Mouse (Mus musculus): Measurements from ENCODE around the gene Gemin7. TPM values are rescaled to one million over a fixed set of nuclear protein-coding genes. Genes with fewer than 3 reads are reported as not detected.

Gemin7 gene
- polyA plus RNA-seq, 2 experiments: 34.8 to 83.1 TPM

DNA sequence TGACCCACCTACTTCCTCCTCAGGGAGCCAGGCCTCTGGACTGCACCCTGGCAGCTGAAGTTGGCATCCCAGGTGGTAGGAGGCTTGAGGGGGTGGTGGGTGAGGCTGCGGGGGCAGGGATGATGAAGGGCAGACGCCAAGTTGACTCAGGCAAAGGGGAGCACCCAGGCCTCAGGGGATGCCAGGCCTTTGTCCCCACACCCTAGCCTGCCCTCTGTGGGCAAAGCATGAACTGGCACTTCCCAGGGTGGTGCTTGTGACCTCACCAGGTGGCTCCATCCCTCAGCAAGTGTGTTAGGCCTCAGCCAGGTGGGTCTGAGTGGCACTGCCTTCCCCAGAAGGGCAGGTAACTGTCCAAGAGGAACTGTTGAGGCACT is 52.3 kb downstream of the Gemin7 start:
- Histone ChIP-seq H3K9ac (replicated peaks) (no peak overlapping the region), H3K4me3 (ENCODE audit: insufficient read depth in 1 of 2, low read depth in 2 of 2, low read length in 2 of 2) (no peak overlapping the region), H3K36me3 (replicated peaks; ENCODE audit: control insufficient read depth, insufficient read depth, low read depth) (peaks cover 3% of the 10 kb centered on the region; the same call in 1 of the 2 replicates), H3K4me1 (replicated peaks; ENCODE audit: control insufficient read depth in 2 of 2, insufficient read depth in 2 of 2, low read length in 1 of 2) (no peaks in the 10 kb centered on the region), H3K4me2 (ENCODE audit: low read depth) (no peak overlapping the region), H3K27ac (no peak overlapping the region), H3K27me3 (ENCODE audit: control insufficient read depth, insufficient read depth, low read length) (peaks cover 52% of the 10 kb centered on the region), H3K9me3 (ENCODE audit: control insufficient read depth, low read length) (no peaks in the 10 kb centered on the region)
- WGBS (ENCODE audit: insufficient replicate concordance): 54% methylated on average over 2 of the region's 2 CpGs
- ATAC-seq (ENCODE audit: insufficient read depth): no peak
- TF ChIP-seq EP300 (IDR thresholded peaks at IDR 0.05; ENCODE audit: low read depth) (no peak), CTCF (IDR thresholded peaks at IDR 0.05; ENCODE audit: low read depth) (no peak)
- no peak for DNase-seq (ENCODE audit: low read depth in 3 of 3, low spot score in 3 of 3)

DNA sequence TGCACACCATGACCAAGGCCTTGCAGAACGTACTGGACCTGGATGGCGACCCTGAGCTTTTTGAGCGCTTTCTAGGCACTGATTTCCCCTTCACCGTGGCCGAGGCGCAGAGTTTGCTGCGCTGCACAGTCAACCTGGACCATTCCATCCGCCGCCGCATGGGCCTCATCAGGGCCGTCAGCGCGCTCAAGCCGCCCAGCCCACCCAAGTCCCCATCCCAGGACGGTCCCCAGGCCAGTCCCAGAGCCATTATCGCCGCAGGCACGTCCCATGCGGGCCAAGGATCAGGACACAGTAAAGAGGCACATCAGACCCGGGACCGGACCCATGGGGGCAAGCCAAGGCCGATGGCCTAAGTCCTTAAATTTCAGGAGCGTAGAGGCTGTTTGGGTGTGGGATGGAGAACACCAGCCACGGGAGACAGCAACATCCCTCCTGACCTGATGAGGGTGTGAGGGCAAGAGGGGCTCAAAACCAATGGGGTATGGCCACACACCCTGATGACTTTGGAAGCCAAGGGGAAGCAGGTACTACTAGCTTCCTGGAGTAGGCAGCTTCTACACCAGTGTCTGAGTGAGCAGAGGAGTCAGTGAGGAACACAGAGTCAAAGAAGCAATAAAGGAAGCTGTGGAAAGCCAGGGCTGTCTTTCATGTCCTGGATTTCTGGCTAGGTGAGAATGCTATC is 52.8 kb downstream of the Gemin7 start:
- H3K4me3 ChIP-seq (ENCODE audit: insufficient read depth in 1 of 2, low read depth in 2 of 2, low read length in 2 of 2): peak overlapping the region in 1 of 2 experiments; percentile 0; a peak in 1 of 4 replicates
- no peaks in the 10 kb centered on the region for H3K4me1 ChIP-seq (replicated peaks; ENCODE audit: control insufficient read depth in 2 of 2, insufficient read depth in 2 of 2, low read length in 1 of 2)
- H3K36me3 ChIP-seq (replicated peaks; ENCODE audit: control insufficient read depth, insufficient read depth, low read depth): no peaks in the 10 kb centered on the region; the same call in 1 of the 2 replicates
- H3K4me2 ChIP-seq (ENCODE audit: low read depth): peak overlapping the region; percentile 53
- H3K27ac ChIP-seq: no peak overlapping the region
- ATAC-seq (ENCODE audit: insufficient read depth) (no peak), DNase-seq (ENCODE audit: low read depth in 3 of 3, low spot score in 3 of 3) (no peak)
- H3K9ac ChIP-seq (replicated peaks): no peak overlapping the region
- TF ChIP-seq CTCF (IDR thresholded peaks at IDR 0.05; ENCODE audit: low read depth) (no peak), EP300 (IDR thresholded peaks at IDR 0.05; ENCODE audit: low read depth) (no peak)
- WGBS (ENCODE audit: insufficient replicate concordance): 19% methylated on average over 24 of the region's 24 CpGs
- H3K27me3 ChIP-seq (ENCODE audit: control insufficient read depth, insufficient read depth, low read length): peaks cover 58% of the 10 kb centered on the region
- H3K9me3 ChIP-seq (ENCODE audit: control insufficient read depth, low read length): no peaks in the 10 kb centered on the region

DNA sequence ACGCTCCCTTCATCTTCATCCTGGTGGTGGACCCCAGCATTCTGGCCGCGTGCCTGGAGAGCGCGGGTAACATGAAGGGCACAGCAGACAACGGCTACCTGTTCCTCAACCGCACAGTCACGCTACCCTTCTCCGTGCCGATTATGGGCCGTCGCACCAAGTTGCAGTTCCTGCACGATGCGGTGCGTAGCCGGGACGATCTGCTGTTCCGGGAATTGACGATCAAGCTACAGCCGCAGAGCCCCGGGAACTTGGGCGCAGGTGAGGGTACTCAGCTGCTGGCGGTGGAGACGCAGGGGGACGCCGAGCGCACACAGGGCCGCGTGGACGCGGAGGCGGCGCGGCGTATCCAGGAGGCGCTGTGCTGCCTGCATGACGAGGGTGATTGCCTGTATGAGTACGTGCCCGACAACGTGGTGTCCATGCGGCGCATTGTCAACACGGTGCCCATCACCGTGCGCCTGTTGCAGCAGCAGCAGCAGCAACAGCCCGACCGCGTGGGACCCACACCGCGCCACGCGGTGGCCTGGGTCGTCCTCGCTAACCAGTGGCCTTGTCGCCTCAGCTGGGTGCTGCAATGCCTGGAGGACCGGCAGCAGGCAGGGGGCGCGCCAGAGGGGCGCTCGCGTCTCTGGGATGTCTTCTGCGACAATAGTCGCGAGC is 53.5 kb downstream of the Gemin7 start:
- no peak for DNase-seq (ENCODE audit: low read depth in 3 of 3, low spot score in 3 of 3)
- Histone ChIP-seq H3K4me1 (replicated peaks; ENCODE audit: control insufficient read depth in 2 of 2, insufficient read depth in 2 of 2, low read length in 1 of 2) (no peaks in the 10 kb centered on the region), H3K27me3 (ENCODE audit: control insufficient read depth, insufficient read depth, low read length) (peaks cover 64% of the 10 kb centered on the region), H3K4me3 (ENCODE audit: insufficient read depth in 1 of 2, low read depth in 2 of 2, low read length in 2 of 2) (peak overlapping the region in 1 of 2 experiments; percentile 0; a peak in 2 of 4 replicates), H3K9me3 (ENCODE audit: control insufficient read depth, low read length) (no peaks in the 10 kb centered on the region), H3K27ac (no peak overlapping the region), H3K9ac (replicated peaks) (no peak overlapping the region), H3K4me2 (ENCODE audit: low read depth) (peak overlapping the region; percentile 53), H3K36me3 (replicated peaks; ENCODE audit: control insufficient read depth, insufficient read depth, low read depth) (no peaks in the 10 kb centered on the region)
- WGBS (ENCODE audit: insufficient replicate concordance): under 1% methylated on average over 64 of the region's 64 CpGs
- TF ChIP-seq EP300 (IDR thresholded peaks at IDR 0.05; ENCODE audit: low read depth) (no peak), CTCF (IDR thresholded peaks at IDR 0.05; ENCODE audit: low read depth) (peak; percentile 67)
- ATAC-seq (ENCODE audit: insufficient read depth): no peak

DNA sequence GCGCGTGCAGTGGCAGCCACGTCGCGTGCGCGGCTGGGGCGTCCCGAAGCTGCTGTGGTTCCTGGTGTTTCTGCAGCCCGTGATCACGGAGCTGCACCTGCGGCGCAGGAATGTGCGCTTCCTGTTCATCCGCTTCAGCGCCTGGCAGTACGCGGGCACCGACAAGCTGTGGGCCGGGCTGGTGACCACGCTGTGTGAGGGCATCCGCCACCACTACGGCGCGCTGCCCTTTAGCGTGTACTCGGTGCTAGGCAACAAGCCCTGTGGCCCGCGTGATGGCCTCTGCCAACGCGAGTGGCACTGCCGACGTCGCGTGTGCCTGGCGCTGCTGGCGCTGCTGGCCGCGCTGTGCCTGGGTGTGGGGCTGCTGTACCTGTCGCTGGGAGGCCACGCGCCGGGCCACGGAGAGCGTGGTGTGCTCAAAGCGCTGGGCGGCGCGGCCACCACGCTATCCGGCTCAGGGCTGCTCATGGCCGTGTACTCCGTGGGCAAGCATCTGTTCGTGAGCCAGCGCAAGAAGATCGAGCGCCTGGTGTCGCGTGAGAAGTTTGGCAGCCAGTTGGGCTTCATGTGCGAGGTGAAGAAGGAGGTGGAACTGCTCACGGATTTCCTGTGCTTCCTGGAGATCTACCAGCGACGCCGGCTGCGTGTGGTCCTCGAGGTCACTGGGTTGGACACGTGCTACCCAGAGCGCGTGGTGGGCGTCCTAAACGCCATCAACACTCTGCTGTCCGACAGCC is 54.2 kb downstream of the Gemin7 start:
- ATAC-seq (ENCODE audit: insufficient read depth) (no peak), DNase-seq (ENCODE audit: low read depth in 3 of 3, low spot score in 3 of 3) (no peak)
- H3K36me3 ChIP-seq (replicated peaks; ENCODE audit: control insufficient read depth, insufficient read depth, low read depth): no peaks in the 10 kb centered on the region
- no peak overlapping the region for H3K27ac ChIP-seq
- WGBS (ENCODE audit: insufficient replicate concordance): 11% methylated on average over 72 of the region's 72 CpGs
- peaks cover 70% of the 10 kb centered on the region for H3K27me3 ChIP-seq (ENCODE audit: control insufficient read depth, insufficient read depth, low read length)
- H3K4me3 ChIP-seq (ENCODE audit: insufficient read depth in 1 of 2, low read depth in 2 of 2, low read length in 2 of 2): no peak overlapping the region; a peak in 1 of 4 replicates
- H3K9me3 ChIP-seq (ENCODE audit: control insufficient read depth, low read length): no peaks in the 10 kb centered on the region
- H3K4me2 ChIP-seq (ENCODE audit: low read depth): peak overlapping the region; percentile 53
- no peak overlapping the region for H3K9ac ChIP-seq (replicated peaks)
- no peak for TF ChIP-seq EP300 (IDR thresholded peaks at IDR 0.05; ENCODE audit: low read depth)
- no peak for TF ChIP-seq CTCF (IDR thresholded peaks at IDR 0.05; ENCODE audit: low read depth)
- H3K4me1 ChIP-seq (replicated peaks; ENCODE audit: control insufficient read depth in 2 of 2, insufficient read depth in 2 of 2, low read length in 1 of 2): no peaks in the 10 kb centered on the region

DNA sequence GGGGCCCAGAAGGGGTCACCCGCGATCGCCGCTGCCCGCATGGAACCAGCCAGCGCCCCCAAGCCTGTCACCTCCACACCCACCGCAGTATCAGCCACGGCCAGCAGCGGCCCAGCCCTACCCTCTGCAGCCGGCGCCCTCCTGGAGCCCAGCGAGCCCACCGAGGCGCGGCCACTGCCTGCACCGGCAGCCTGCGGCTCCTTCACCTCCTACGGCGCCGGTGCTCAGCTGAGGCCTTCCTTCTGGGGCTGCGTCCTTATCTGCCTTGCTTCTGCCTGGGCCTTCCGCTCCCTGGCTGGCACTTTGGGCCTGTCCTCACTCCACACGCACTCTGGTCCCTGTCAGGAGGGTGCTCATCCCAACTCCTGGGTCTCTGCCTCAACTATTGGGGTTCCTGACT is 57.4 kb downstream of the Gemin7 start:
- 6% methylated on average over 23 of the region's 23 CpGs for WGBS (ENCODE audit: insufficient replicate concordance)
- DNase-seq (ENCODE audit: low read depth in 3 of 3, low spot score in 3 of 3): no peak
- H3K9me3 ChIP-seq (ENCODE audit: control insufficient read depth, low read length): no peaks in the 10 kb centered on the region
- ATAC-seq (ENCODE audit: insufficient read depth): no peak
- H3K4me1 ChIP-seq (replicated peaks; ENCODE audit: control insufficient read depth in 2 of 2, insufficient read depth in 2 of 2, low read length in 1 of 2): no peaks in the 10 kb centered on the region
- no peak overlapping the region; the same call in 1 of the 2 replicates for H3K9ac ChIP-seq (replicated peaks)
- no peak overlapping the region for H3K27ac ChIP-seq
- H3K36me3 ChIP-seq (replicated peaks; ENCODE audit: control insufficient read depth, insufficient read depth, low read depth): no peaks in the 10 kb centered on the region
- peaks cover 81% of the 10 kb centered on the region for H3K27me3 ChIP-seq (ENCODE audit: control insufficient read depth, insufficient read depth, low read length)
- H3K4me3 ChIP-seq (ENCODE audit: insufficient read depth in 1 of 2, low read depth in 2 of 2, low read length in 2 of 2): peak overlapping the region in 1 of 2 experiments; percentile 16; a peak in 1 of 4 replicates
- TF ChIP-seq CTCF (IDR thresholded peaks at IDR 0.05; ENCODE audit: low read depth): no peak
- TF ChIP-seq EP300 (IDR thresholded peaks at IDR 0.05; ENCODE audit: low read depth): no peak
- peak overlapping the region; percentile 39 for H3K4me2 ChIP-seq (ENCODE audit: low read depth)
